Mouse (Mus musculus): ENCODE data around the gene Cacna1d. TPM values are rescaled to one million over a fixed set of nuclear protein-coding genes. Genes with fewer than 3 reads are reported as not detected.

Cacna1d gene
- total and polyA plus RNA-seq, 2 experiments from 2014 or later = 8.9 to 44.3 TPM

DNA sequence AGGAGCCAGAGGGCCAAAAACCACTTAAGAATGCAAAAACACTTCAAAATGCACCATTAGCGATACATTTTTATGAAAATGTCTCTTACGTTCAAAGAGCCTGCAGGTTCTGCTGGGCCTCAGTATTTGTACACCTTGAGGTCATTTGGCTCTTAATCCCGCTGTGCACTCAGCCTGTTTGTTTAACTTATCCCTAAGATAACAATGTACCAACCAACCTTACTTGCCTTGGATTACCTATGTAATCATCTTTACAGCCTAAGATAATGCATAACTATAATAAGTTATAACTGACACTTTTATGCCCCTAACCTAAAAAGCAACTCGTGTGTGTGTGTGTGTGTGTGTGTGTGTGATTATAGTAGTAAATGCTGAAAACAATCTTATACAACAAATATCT lies 411.5 kb downstream of the Cacna1d start:
- no peaks in the 10 kb centered on the region for H3K27me3 ChIP-seq (ENCODE audit: insufficient read depth, low read length)
- H3K27ac ChIP-seq (ENCODE audit: low read depth, low read length) = no peak overlapping the region
- H3K4me1 ChIP-seq (ENCODE audit: insufficient read depth, low read length) = no peaks in the 10 kb centered on the region
- H3K9me3 ChIP-seq (ENCODE audit: low read length) = no peaks in the 10 kb centered on the region
- H3K4me2 ChIP-seq (ENCODE audit: low read depth, low read length, poor library complexity, severe bottlenecking) = no peak overlapping the region
- no peak for DNase-seq (ENCODE audit: low spot score)
- H3K9ac ChIP-seq (replicated peaks; ENCODE audit: low read length, poor library complexity, severe bottlenecking) = no peak overlapping the region
- peaks cover 30% of the 10 kb centered on the region for H3K36me3 ChIP-seq (ENCODE audit: insufficient read depth, low read length)
- WGBS = 79% methylated on average over 4 of the region's 4 CpGs
- no peak overlapping the region for H3K4me3 ChIP-seq (ENCODE audit: low read depth, low read length)
- no peak for ATAC-seq (ENCODE audit: low FRiP score)
- no peak for TF ChIP-seq CTCF (IDR thresholded peaks at IDR 0.05)

- no peak for DNase-seq (ENCODE audit: low spot score)
- peaks cover 39% of the 10 kb centered on the region for H3K36me3 ChIP-seq (ENCODE audit: insufficient read depth, low read length)
- no peak for TF ChIP-seq CTCF (IDR thresholded peaks at IDR 0.05)
- H3K4me3 ChIP-seq (ENCODE audit: low read depth, low read length) = no peak overlapping the region
- no peak overlapping the region for H3K9ac ChIP-seq (replicated peaks; ENCODE audit: low read length, poor library complexity, severe bottlenecking)
- no peaks in the 10 kb centered on the region for H3K27me3 ChIP-seq (ENCODE audit: insufficient read depth, low read length)
- no peak overlapping the region for H3K27ac ChIP-seq (ENCODE audit: low read depth, low read length)
- H3K4me2 ChIP-seq (ENCODE audit: low read depth, low read length, poor library complexity, severe bottlenecking) = no peak overlapping the region
- no peaks in the 10 kb centered on the region for H3K9me3 ChIP-seq (ENCODE audit: low read length)
- H3K4me1 ChIP-seq (ENCODE audit: insufficient read depth, low read length) = no peaks in the 10 kb centered on the region
- 78% methylated on average over 15 of the region's 15 CpGs for WGBS
- no peak for ATAC-seq (ENCODE audit: low FRiP score)
These were observed 413.0 kb downstream of the Cacna1d start for GRCm38 (mm10) chr14:30078115-30078808.

GRCm38 (mm10) chr14:30075268-30075887 lies 415.9 kb downstream of the Cacna1d start:
- ATAC-seq (ENCODE audit: low FRiP score) = no peak
- H3K9ac ChIP-seq (replicated peaks; ENCODE audit: low read length, poor library complexity, severe bottlenecking) = no peak overlapping the region
- H3K36me3 ChIP-seq (ENCODE audit: insufficient read depth, low read length) = peaks cover 50% of the 10 kb centered on the region
- no peaks in the 10 kb centered on the region for H3K9me3 ChIP-seq (ENCODE audit: low read length)
- H3K4me3 ChIP-seq (ENCODE audit: low read depth, low read length) = no peak overlapping the region
- DNase-seq (ENCODE audit: low spot score) = peak; percentile 42
- no peaks in the 10 kb centered on the region for H3K4me1 ChIP-seq (ENCODE audit: insufficient read depth, low read length)
- no peak for TF ChIP-seq CTCF (IDR thresholded peaks at IDR 0.05)
- no peaks in the 10 kb centered on the region for H3K27me3 ChIP-seq (ENCODE audit: insufficient read depth, low read length)
- no peak overlapping the region for H3K4me2 ChIP-seq (ENCODE audit: low read depth, low read length, poor library complexity, severe bottlenecking)
- WGBS = 79% methylated on average over 7 of the region's 7 CpGs
- no peak overlapping the region for H3K27ac ChIP-seq (ENCODE audit: low read depth, low read length)

DNA sequence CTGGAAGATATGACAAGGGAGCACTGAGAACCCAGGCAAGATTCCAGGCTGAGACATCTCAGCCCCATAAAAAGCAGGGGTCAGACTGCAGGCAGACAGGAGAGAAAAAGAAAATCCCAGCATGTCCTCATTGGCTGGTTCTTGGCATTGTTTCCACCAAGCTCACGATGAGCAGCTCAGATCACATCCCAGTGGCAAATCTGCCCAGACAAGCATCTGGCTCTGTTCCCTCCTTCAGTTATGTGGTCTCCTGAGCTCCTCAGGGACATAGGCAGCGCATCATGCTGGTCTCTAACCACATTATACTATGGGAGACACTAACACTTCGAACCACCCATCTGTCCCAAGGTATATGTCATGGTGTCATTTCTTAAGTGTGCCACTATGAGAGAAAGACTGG lies 422.7 kb downstream of the Cacna1d start:
- Histone ChIP-seq H3K4me2 (ENCODE audit: low read depth, low read length, poor library complexity, severe bottlenecking) (no peak overlapping the region), H3K27me3 (ENCODE audit: insufficient read depth, low read length) (no peaks in the 10 kb centered on the region), H3K9ac (replicated peaks; ENCODE audit: low read length, poor library complexity, severe bottlenecking) (no peak overlapping the region), H3K27ac (ENCODE audit: low read depth, low read length) (no peak overlapping the region), H3K4me3 (ENCODE audit: low read depth, low read length) (no peak overlapping the region), H3K36me3 (ENCODE audit: insufficient read depth, low read length) (peaks cover 36% of the 10 kb centered on the region), H3K4me1 (ENCODE audit: insufficient read depth, low read length) (no peaks in the 10 kb centered on the region), H3K9me3 (ENCODE audit: low read length) (no peaks in the 10 kb centered on the region)
- ATAC-seq (ENCODE audit: low FRiP score) (no peak), DNase-seq (ENCODE audit: low spot score) (peak; percentile 26)
- 67% methylated on average over 3 of the region's 3 CpGs for WGBS
- TF ChIP-seq CTCF (IDR thresholded peaks at IDR 0.05) = no peak

DNA sequence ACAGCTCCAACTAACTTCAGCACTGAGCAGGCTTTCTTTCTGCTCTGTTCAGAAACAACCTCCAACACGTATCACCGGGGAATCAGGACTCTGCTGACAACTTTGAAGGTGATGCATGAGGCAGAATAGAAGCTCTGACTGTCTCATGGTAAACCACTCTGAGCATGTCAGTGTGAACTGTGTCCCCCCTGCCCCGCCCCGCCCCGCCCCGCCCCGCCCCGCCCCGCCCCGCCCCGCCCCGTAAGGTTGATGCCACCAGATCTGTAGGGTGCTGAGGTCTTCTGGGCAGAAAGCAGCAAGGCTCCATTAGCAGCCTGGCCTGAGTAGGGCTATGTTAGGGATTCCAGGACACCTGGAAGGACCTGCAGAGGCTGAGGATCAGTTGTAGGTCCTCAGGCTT lies 424.5 kb downstream of the Cacna1d start:
- 85% methylated on average over 12 of the region's 12 CpGs for WGBS

DNA sequence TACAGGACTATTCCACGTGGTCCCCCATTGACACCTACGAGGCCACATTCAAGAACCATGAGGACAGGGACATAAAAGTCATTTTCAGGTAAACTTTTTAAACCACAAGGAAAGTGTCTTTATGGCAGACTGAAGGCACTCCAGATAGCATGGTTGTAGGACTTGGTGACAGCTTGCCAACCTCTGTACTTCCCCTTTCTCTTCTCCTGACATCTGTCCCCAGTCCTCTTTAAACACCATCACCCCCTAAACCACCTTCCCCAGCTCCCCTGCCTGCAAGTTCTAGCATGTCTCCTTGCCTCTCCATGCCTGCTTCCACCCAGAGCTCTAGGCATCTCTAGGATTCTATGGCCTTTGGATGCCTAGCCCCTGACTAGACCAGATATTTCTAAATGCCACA lies 426.4 kb downstream of the Cacna1d start:
- H3K27ac ChIP-seq (ENCODE audit: low read depth, low read length) = no peak overlapping the region
- H3K36me3 ChIP-seq (ENCODE audit: insufficient read depth, low read length) = peaks cover 14% of the 10 kb centered on the region
- H3K9me3 ChIP-seq (ENCODE audit: low read length) = no peaks in the 10 kb centered on the region
- no peaks in the 10 kb centered on the region for H3K4me1 ChIP-seq (ENCODE audit: insufficient read depth, low read length)
- H3K9ac ChIP-seq (replicated peaks; ENCODE audit: low read length, poor library complexity, severe bottlenecking) = no peak overlapping the region
- DNase-seq (ENCODE audit: low spot score) = no peak
- H3K4me2 ChIP-seq (ENCODE audit: low read depth, low read length, poor library complexity, severe bottlenecking) = no peak overlapping the region
- H3K27me3 ChIP-seq (ENCODE audit: insufficient read depth, low read length) = no peaks in the 10 kb centered on the region
- no peak overlapping the region for H3K4me3 ChIP-seq (ENCODE audit: low read depth, low read length)
- no peak for TF ChIP-seq CTCF (IDR thresholded peaks at IDR 0.05)
- 70% methylated on average over 2 of the region's 2 CpGs for WGBS
- no peak for ATAC-seq (ENCODE audit: low FRiP score)

More for the DNA sequence above, 424.5 kb downstream of the Cacna1d start:
- Histone ChIP-seq H3K4me1 (ENCODE audit: insufficient read depth, low read length) (no peaks in the 10 kb centered on the region), H3K4me3 (ENCODE audit: low read depth, low read length) (no peak overlapping the region), H3K27me3 (ENCODE audit: insufficient read depth, low read length) (no peaks in the 10 kb centered on the region), H3K27ac (ENCODE audit: low read depth, low read length) (no peak overlapping the region), H3K4me2 (ENCODE audit: low read depth, low read length, poor library complexity, severe bottlenecking) (no peak overlapping the region), H3K9ac (replicated peaks; ENCODE audit: low read length, poor library complexity, severe bottlenecking) (no peak overlapping the region), H3K36me3 (ENCODE audit: insufficient read depth, low read length) (peaks cover 26% of the 10 kb centered on the region), H3K9me3 (ENCODE audit: low read length) (no peaks in the 10 kb centered on the region)
- no peak for ATAC-seq (ENCODE audit: low FRiP score)
- no peak for TF ChIP-seq CTCF (IDR thresholded peaks at IDR 0.05)
- DNase-seq (ENCODE audit: low spot score) = no peak

All from midbrain, postnatal 0 days (tissue).